Mouse (Mus musculus) liver (tissue): ENCODE measurements around the gene Camsap3.

ENCODE experiments used
- DNase-seq: peaks from one replicate; pipeline ENCODE4 v3.0.0-alpha.2; 2020; ENCODE audit warnings: mixed read lengths

Camsap3 gene

GRCm38 (mm10) chr8:3603439-3603838 is 16.3 kb downstream of the Camsap3 start:
- DNase-seq, result no peak

GRCm38 (mm10) chr8:3606593-3606992 is 19.5 kb downstream of the Camsap3 start:
- DNase-seq, result no peak

- DNase-seq, result no peak
Observed at GRCm38 (mm10) chr8:3607822-3608221, 20.7 kb downstream of the Camsap3 start.

GRCm38 (mm10) chr8:3609046-3609815 is 22.1 kb downstream of the Camsap3 start:
- DNase-seq, result no peak

- no peak for DNase-seq
Observed at GRCm38 (mm10) chr8:3609816-3610150, 22.7 kb downstream of the Camsap3 start.

GRCm38 (mm10) chr8:3621199-3621970 is 34.3 kb downstream of the Camsap3 start, which contains the start of the genes Xab2 and Pet100:
Gene Xab2 (minus strand): TSS chr8:3621316.
Gene Pet100 (plus strand): TSS chr8:3621548.
- peak; percentile 98 for DNase-seq

GRCm38 (mm10) chr8:3622119-3622518 is 35.0 kb downstream of the Camsap3 start:
- no peak for DNase-seq

- no peak for DNase-seq
Observed at GRCm38 (mm10) chr8:3625445-3625844, 38.4 kb downstream of the Camsap3 start, which contains the start of gene Pcp2. Gene Pcp2 (minus strand): TSS chr8:3625545.

- no peak for DNase-seq
Observed at GRCm38 (mm10) chr8:3626971-3627370, 39.9 kb downstream of the Camsap3 start.

GRCm38 (mm10) chr8:3628014-3628413 is 40.9 kb downstream of the Camsap3 start:
- no peak for DNase-seq

GRCm38 (mm10) chr8:3630647-3631477 is 43.8 kb downstream of the Camsap3 start, which contains the start of gene Stxbp2:
Gene Stxbp2 (plus strand): TSS chr8:3630955.
- peak; percentile 90 for DNase-seq

GRCm38 (mm10) chr8:3631478-3631875 is 44.4 kb downstream of the Camsap3 start:
- DNase-seq, result peak; percentile 68

GRCm38 (mm10) chr8:3645804-3646203 is 58.7 kb downstream of the Camsap3 start:
- DNase-seq, result peak; percentile 74

GRCm38 (mm10) chr8:3646824-3647531 is 59.9 kb downstream of the Camsap3 start:
- DNase-seq, result no peak

- no peak for DNase-seq
Observed at GRCm38 (mm10) chr8:3647561-3647960, 60.5 kb downstream of the Camsap3 start.

- no peak for DNase-seq
Observed at GRCm38 (mm10) chr8:3648268-3648667, 61.2 kb downstream of the Camsap3 start.

- DNase-seq, result no peak
Observed at GRCm38 (mm10) chr8:3648990-3649389, 61.9 kb downstream of the Camsap3 start.

GRCm38 (mm10) chr8:3652845-3653244 is 65.8 kb downstream of the Camsap3 start:
- no peak for DNase-seq

GRCm38 (mm10) chr8:3654726-3655508 is 67.8 kb downstream of the Camsap3 start:
- no peak for DNase-seq

- no peak for DNase-seq
Observed at GRCm38 (mm10) chr8:3655526-3655925, 68.4 kb downstream of the Camsap3 start, which contains the start of gene Retn. Gene Retn (plus strand): TSS chr8:3655770.

- no peak for DNase-seq
Observed at GRCm38 (mm10) chr8:3656725-3657381, 69.8 kb downstream of the Camsap3 start.
